Mouse (Mus musculus) kidney, adult 18-20 months (tissue): ENCODE results near the gene Rpl27a.

Experiments used
- DNase-seq: peaks from one replicate; pipeline ENCODE4 v3.0.0; 2021

The Rpl27a gene

GRCm38 (mm10) chr7:109566327-109566726 lies 47.4 kb downstream of the Rpl27a start:
- no peak for DNase-seq

DNA sequence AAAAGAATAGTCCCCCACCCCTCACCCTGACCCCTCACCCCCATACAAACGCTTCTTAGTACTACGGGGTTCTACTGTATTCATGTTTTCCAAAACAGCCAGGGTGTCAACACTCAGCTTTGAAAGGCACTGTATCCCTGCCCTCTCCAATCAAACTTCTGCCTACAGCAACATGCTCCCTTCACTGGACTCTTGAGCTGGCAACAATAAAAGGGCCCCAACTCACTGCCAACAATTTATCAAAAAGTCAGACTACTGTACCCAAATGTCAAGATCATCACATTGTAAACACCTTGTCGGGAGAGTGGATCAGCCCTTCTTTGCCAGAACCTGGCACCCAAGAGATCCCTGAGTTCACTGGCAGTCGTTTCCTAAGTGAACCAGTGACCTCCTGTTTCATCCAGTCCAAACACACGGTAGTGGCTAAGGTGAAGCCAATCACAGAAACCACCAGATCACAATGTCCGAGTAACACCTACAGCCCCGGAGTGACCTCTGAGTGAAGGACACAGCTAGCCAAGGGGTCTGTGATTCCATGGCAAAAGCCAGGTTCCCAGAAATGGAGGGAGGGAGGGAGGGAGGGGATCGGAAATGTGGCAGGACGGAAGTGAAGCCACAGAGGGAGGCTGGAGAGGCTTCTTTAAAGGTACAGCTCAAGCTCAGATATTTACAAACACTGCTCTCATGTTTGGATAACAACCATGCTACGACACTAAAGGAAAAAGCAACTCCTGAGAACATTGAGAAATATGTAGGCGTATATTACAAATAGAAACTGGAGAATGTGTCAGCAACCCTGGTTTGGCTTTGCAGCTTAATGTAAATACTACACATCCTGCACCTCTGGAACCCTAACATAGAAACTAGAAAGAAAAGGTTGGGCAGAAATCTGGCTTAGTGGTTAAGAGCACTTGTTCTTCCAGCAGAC lies 48.2 kb downstream of the Rpl27a start:
- peak; percentile 40 for DNase-seq

DNA sequence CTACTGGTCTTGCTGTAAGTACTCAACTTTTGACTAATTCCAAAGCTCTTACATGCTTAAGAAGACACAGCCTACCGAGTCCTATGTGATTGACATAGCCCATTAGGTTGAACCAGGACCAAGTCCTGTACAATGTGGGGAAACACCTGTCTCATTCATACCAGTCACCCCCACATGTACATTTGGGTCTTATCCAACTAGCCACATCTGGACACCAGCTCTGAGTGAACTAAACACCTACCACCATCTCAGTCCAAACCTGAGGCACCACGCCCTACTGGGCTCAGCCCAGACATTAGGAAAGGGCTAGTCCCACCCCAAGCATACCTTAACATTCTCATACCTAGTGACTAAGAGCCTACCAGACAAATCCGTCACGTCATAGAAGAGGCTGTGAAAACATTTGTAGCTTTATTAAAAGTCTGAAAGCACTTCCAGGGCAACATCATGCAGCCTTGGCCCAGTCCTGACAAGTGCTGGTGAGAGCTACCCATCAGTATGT lies 49.5 kb downstream of the Rpl27a start:
- no peak for DNase-seq
